8 mouse cellular contexts compared by ENCODE assay signal in the genomic region with DNA sequence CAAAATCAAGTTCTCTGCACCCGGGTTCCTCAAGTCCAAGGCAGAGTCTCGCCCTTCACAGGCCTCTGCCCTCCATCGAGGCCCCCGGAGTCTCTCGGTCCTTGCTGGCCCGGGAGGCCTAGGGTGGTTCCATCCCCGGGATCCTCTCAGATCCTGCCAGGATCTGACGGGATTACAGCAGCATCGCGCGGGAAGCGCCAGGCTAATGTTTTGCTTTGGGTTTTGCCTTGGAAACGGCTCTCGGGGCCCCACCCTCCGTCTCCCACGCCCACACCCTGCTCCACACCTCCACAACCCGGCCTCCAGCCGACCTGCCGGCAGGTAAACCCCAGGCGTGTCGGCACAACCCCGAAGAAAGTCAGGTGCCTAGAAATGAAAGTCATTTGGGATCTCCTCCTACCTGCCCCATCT. TPM values are rescaled to one million over a fixed set of nuclear protein-coding genes. Genes with fewer than 3 reads are reported as not detected.
DNase-seq lines count a peak whose midpoint lies in the region; ATAC-seq and TF ChIP-seq lines count a peak whose summit lies in the region.

No protein-coding gene starts in this region.

- TF ChIP-seq POLR2A in lung, adult 2 months (IDR thresholded peaks at IDR 0.05; ENCODE audit: borderline replicate concordance, extremely low read depth, low read depth, low read length): 0 out of 2 replicates have a peak, but pooled peaks have one; percentile 45

- H3K9ac ChIP-seq in intestine, embryonic 16.5 days (ENCODE audit: low read depth, low read length): peak overlapping the region; percentile 49

- peak; percentile 62 for DNase-seq in CD4-positive, CD25-positive, alpha-beta regulatory T cell, adult 2 months (ENCODE audit: low read depth, low spot score)
- DNase-seq in adrenal gland, postnatal 25 days: peak; percentile 21
- DNase-seq in heart, adult 18-20 months: peak; percentile 65 to 71
- DNase-seq in lung, adult 2 months: peak; percentile 71
- peak; percentile 48 for DNase-seq in retina, postnatal 1 day
- no peak for DNase-seq in frontal cortex, postnatal 14 days (ENCODE audit: low spot score in 2 of 2)

- no peaks in the 10 kb centered on the region for H3K36me3 ChIP-seq in intestine, embryonic 16.5 days (ENCODE audit: control insufficient read depth, insufficient read depth, low read length)

- peak overlapping the region; percentile 81 for H3K4me2 ChIP-seq in intestine, embryonic 16.5 days (ENCODE audit: low read depth, low read length)

- under 1% methylated on average over 22 of the region's 22 CpGs for WGBS in intestine, embryonic 16.5 days
- WGBS in lung, adult 2 months: under 1% methylated on average over 22 of the region's 22 CpGs

- H3K27ac ChIP-seq in intestine, embryonic 16.5 days (ENCODE audit: low read length): no peak overlapping the region

- TF ChIP-seq CTCF in lung, adult 2 months (IDR thresholded peaks at IDR 0.05; ENCODE audit: insufficient read depth, low read length): no peak

- H3K4me1 ChIP-seq in intestine, embryonic 16.5 days (ENCODE audit: control insufficient read depth, insufficient read depth, low read length): peaks cover 44% of the 10 kb centered on the region
- peaks cover 12% of the 10 kb centered on the region for H3K4me1 ChIP-seq in lung, adult 2 months (ENCODE audit: control insufficient read depth, insufficient read depth, low read length)

- H3K27me3 ChIP-seq in intestine, embryonic 16.5 days (replicated peaks; ENCODE audit: control insufficient read depth, insufficient read depth, low read length): peaks cover 35% of the 10 kb centered on the region

- peak overlapping the region; percentile 57 for H3K4me3 ChIP-seq in intestine, embryonic 16.5 days (ENCODE audit: low read length)
- H3K4me3 ChIP-seq in lung, adult 2 months (replicated peaks; ENCODE audit: extremely low read depth, low read depth, low read length): no peak overlapping the region

- no peaks in the 10 kb centered on the region for H3K9me3 ChIP-seq in intestine, embryonic 16.5 days (ENCODE audit: control insufficient read depth, low read length)

- ATAC-seq in intestine, embryonic 16.5 days: 0 out of 2 replicates have a peak, but pooled peaks have one; percentile 10
- no peak for ATAC-seq in frontal cortex, adult (ENCODE audit: low TSS enrichment)

RNA-seq across cellular contexts. Expression of a gene that starts 20.2 kb away (rescaled TPM):
- not detected in 2 replicates for total RNA-seq in adrenal gland, postnatal 25 days (2021)
- total RNA-seq in heart, adult 18-20 months (2021): not detected
- polyA plus RNA-seq in intestine, embryonic 16.5 days (2015; fragmentation: Nextera tagmentation; extraction: Ambion mirVana): not detected in 2 replicates
- not detected in 2 replicates for polyA plus RNA-seq in lung, adult 2 months (2012; rRNA removed)

RNA-seq across cellular contexts. Expression of a gene that starts 33.0 kb away (rescaled TPM):
- total RNA-seq in adrenal gland, postnatal 25 days (2021): 0.67 TPM in 1 of 2 replicates, not detected in the other
- total RNA-seq in heart, adult 18-20 months (2021): 10 to 100 TPM; 11.7 to 19.1 TPM
- polyA plus RNA-seq in intestine, embryonic 16.5 days (2015; fragmentation: Nextera tagmentation; extraction: Ambion mirVana): 4.1 and 5.6 TPM in 2 replicates
- polyA plus RNA-seq in lung, adult 2 months (2012; rRNA removed): 4.8 and 8.6 TPM in 2 replicates

Comparison
In these comparisons a context has a peak if more than half of its experiments do, and no peak if none do; other contexts are left out.
1. DNase-seq: peak in CD4-positive, CD25-positive, alpha-beta regulatory T cell, adult 2 months (single experiment), adrenal gland, postnatal 25 days (single experiment), heart, adult 18-20 months (2 of 2), lung, adult 2 months (single experiment) and retina, postnatal 1 day (single experiment); none in frontal cortex, postnatal 14 days (0 of 2).